Mouse (Mus musculus) limb, embryonic 11.5 days (tissue): ENCODE measurements around the gene Nos1. TPM values are rescaled to one million over a fixed set of nuclear protein-coding genes. Genes with fewer than 3 reads are reported as not detected.

Experiments
- ATAC-seq: fragments of 200-750 bp; cut with Nextera tagmentation; 2 replicates; pipeline ENCODE4 v1.8.0; 2017; ENCODE audit warnings: low read depth; ENCODE audit not compliant: insufficient number of reproducible peaks, low FRiP score, low TSS enrichment
- DNase-seq: peaks from one replicate; pipeline ENCODE4 v3.0.0-alpha.2; 2015; ENCODE audit warnings: low spot score
- H3K27ac ChIP-seq: fragments of 300-500 bp; sonication (generic); replicated peaks from 2 replicates; pipeline ENCODE4 v1.5.1; 2014; ENCODE audit warnings: low read depth, mild to moderate bottlenecking, low read length
- H3K27me3 ChIP-seq: fragments of 300-500 bp; sonication (generic); 2 replicates; pipeline ENCODE4 v1.6.1; 2014; ENCODE audit warnings: mild to moderate bottlenecking, low read length, mixed read lengths; ENCODE audit not compliant: control insufficient read depth, insufficient read depth
- H3K36me3 ChIP-seq: fragments of 300-500 bp; sonication (generic); 2 replicates; pipeline ENCODE4 v1.6.1; 2014; ENCODE audit warnings: mild to moderate bottlenecking, low read length, moderate library complexity, mixed read lengths; ENCODE audit not compliant: control insufficient read depth, insufficient read depth
- H3K4me1 ChIP-seq: fragments of 300-500 bp; sonication (generic); 2 replicates; pipeline ENCODE4 v1.6.1; 2014; ENCODE audit warnings: low read length, mixed read lengths; ENCODE audit not compliant: control insufficient read depth, insufficient read depth
- H3K4me2 ChIP-seq: fragments of 300-500 bp; sonication (generic); 2 replicates; pipeline ENCODE4 v1.6.1; 2014; ENCODE audit warnings: low read depth, mild to moderate bottlenecking, moderate library complexity; ENCODE audit not compliant: severe bottlenecking
- H3K4me3 ChIP-seq: fragments of 300-500 bp; sonication (generic); 2 replicates; pipeline ENCODE4 v1.5.1; 2014; ENCODE audit warnings: low read depth, low read length
- H3K9ac ChIP-seq: fragments of 300-500 bp; sonication (generic); 2 replicates; pipeline ENCODE4 v1.6.1; 2014; ENCODE audit warnings: mild to moderate bottlenecking, low read length
- H3K9me3 ChIP-seq: fragments of 300-500 bp; sonication (generic); 2 replicates; pipeline ENCODE4 v1.6.1; 2016; ENCODE audit warnings: low read length; ENCODE audit not compliant: control insufficient read depth
- WGBS: fragments of 180-500 bp; shearing (Covaris S2); extraction: QIAGEN DNeasy Blood & Tissue Kit; methylation state at CpG from one replicate; pipeline ENCODE4 v1.1.7; 2014; 5-methylcytosine and 5-hydroxymethylcytosine counted together
- polyA plus RNA-seq: library from polyadenylated mRNA; unstranded; fragments of >200 nt; fragmentation: Nextera tagmentation; extraction: Ambion mirVana; gene quantifications from 2 replicates; pipeline ENCODE4 v1.2.1, GENCODE M21; 2014

Nos1 gene
- polyA plus RNA-seq, 1 experiment from 2014 or later = 0.12 TPM

GRCm38 (mm10) chr5:117989773-117990172 lies 208.9 kb downstream of the Nos1 start:
- Histone ChIP-seq H3K9ac (no peak overlapping the region), H3K4me3 (no peak overlapping the region), H3K27me3 (no peaks in the 10 kb centered on the region), H3K36me3 (peaks cover 26% of the 10 kb centered on the region), H3K27ac (no peak overlapping the region), H3K4me1 (no peaks in the 10 kb centered on the region), H3K4me2 (no peak overlapping the region), H3K9me3 (no peaks in the 10 kb centered on the region)
- ATAC-seq = no peak
- no peak for DNase-seq
- 90% methylated on average over 6 of the region's 6 CpGs for WGBS

- no peaks in the 10 kb centered on the region for H3K27me3 ChIP-seq
- H3K4me2 ChIP-seq = no peak overlapping the region
- no peaks in the 10 kb centered on the region for H3K9me3 ChIP-seq
- no peak overlapping the region for H3K27ac ChIP-seq
- H3K9ac ChIP-seq = no peak overlapping the region
- no peaks in the 10 kb centered on the region for H3K4me1 ChIP-seq
- ATAC-seq (no peak), DNase-seq (no peak)
- 92% methylated on average over 3 of the region's 3 CpGs for WGBS
- peaks cover 33% of the 10 kb centered on the region for H3K36me3 ChIP-seq
- no peak overlapping the region for H3K4me3 ChIP-seq
Measured at GRCm38 (mm10) chr5:117990957-117991356, 210.1 kb downstream of the Nos1 start.

- no peak overlapping the region for H3K27ac ChIP-seq
- no peaks in the 10 kb centered on the region for H3K27me3 ChIP-seq
- DNase-seq = no peak
- no peak for ATAC-seq
- H3K9ac ChIP-seq = no peak overlapping the region
- H3K4me3 ChIP-seq = no peak overlapping the region
- peaks cover 37% of the 10 kb centered on the region for H3K36me3 ChIP-seq
- H3K4me1 ChIP-seq = no peaks in the 10 kb centered on the region
- WGBS = 97% methylated on average over 6 of the region's 6 CpGs
- no peak overlapping the region for H3K4me2 ChIP-seq
- no peaks in the 10 kb centered on the region for H3K9me3 ChIP-seq
Measured at GRCm38 (mm10) chr5:117993550-117993949, 212.7 kb downstream of the Nos1 start.

- Histone ChIP-seq H3K9ac (no peak overlapping the region), H3K27ac (no peak overlapping the region), H3K4me3 (no peak overlapping the region), H3K4me1 (no peaks in the 10 kb centered on the region), H3K4me2 (no peak overlapping the region), H3K36me3 (peaks cover 37% of the 10 kb centered on the region), H3K27me3 (no peaks in the 10 kb centered on the region), H3K9me3 (no peaks in the 10 kb centered on the region)
- DNase-seq (no peak), ATAC-seq (no peak)
- 92% methylated on average over 8 of the region's 8 CpGs for WGBS
Measured at GRCm38 (mm10) chr5:117995372-117995901, 214.6 kb downstream of the Nos1 start.

DNA sequence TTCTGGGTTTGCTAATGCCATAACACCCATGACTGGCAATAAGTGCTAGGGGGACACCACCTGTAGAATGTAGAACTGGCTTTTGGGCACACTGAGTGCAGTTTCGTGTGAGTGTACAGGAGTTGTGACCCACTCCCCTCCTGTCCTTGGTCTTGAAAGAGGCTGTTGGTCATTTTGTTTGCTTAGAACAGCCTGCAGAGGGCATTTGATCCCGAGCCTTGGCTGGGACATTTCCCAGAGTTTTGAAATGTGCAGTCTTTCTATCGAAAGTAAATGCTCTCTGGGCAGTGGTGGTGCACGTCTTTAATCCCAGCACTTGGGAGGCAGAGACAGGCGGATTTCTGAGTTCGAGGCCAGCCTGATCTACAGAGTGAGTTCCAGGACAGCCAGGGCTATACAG lies 215.1 kb downstream of the Nos1 start:
- ATAC-seq (no peak), DNase-seq (no peak)
- Histone ChIP-seq H3K4me3 (no peak overlapping the region), H3K27ac (no peak overlapping the region), H3K9me3 (no peaks in the 10 kb centered on the region), H3K36me3 (peaks cover 35% of the 10 kb centered on the region), H3K4me1 (no peaks in the 10 kb centered on the region), H3K4me2 (no peak overlapping the region), H3K27me3 (no peaks in the 10 kb centered on the region), H3K9ac (no peak overlapping the region)
- WGBS = 86% methylated on average over 6 of the region's 6 CpGs

- Histone ChIP-seq H3K27ac (no peak overlapping the region), H3K36me3 (peaks cover 32% of the 10 kb centered on the region), H3K9ac (no peak overlapping the region), H3K27me3 (no peaks in the 10 kb centered on the region), H3K4me2 (no peak overlapping the region), H3K4me3 (no peak overlapping the region), H3K9me3 (no peaks in the 10 kb centered on the region), H3K4me1 (no peaks in the 10 kb centered on the region)
- DNase-seq = no peak
- WGBS = 93% methylated on average over 6 of the region's 6 CpGs
- no peak for ATAC-seq
Measured at GRCm38 (mm10) chr5:117996581-117996980, 215.7 kb downstream of the Nos1 start.

GRCm38 (mm10) chr5:117997434-117997970 lies 216.7 kb downstream of the Nos1 start:
- H3K4me2 ChIP-seq = no peak overlapping the region
- DNase-seq = no peak
- H3K36me3 ChIP-seq = peaks cover 32% of the 10 kb centered on the region
- H3K27me3 ChIP-seq = no peaks in the 10 kb centered on the region
- no peaks in the 10 kb centered on the region for H3K9me3 ChIP-seq
- H3K27ac ChIP-seq = no peak overlapping the region
- ATAC-seq = no peak
- H3K4me1 ChIP-seq = no peaks in the 10 kb centered on the region
- H3K4me3 ChIP-seq = no peak overlapping the region
- 89% methylated on average over 10 of the region's 10 CpGs for WGBS
- no peak overlapping the region for H3K9ac ChIP-seq

GRCm38 (mm10) chr5:117999061-117999460 lies 218.2 kb downstream of the Nos1 start:
- Histone ChIP-seq H3K36me3 (peaks cover 35% of the 10 kb centered on the region), H3K4me1 (no peaks in the 10 kb centered on the region), H3K4me3 (no peak overlapping the region), H3K4me2 (no peak overlapping the region), H3K9ac (no peak overlapping the region), H3K27ac (no peak overlapping the region), H3K27me3 (no peaks in the 10 kb centered on the region), H3K9me3 (no peaks in the 10 kb centered on the region)
- WGBS = 88% methylated on average over 7 of the region's 7 CpGs
- DNase-seq (no peak), ATAC-seq (no peak)

- Histone ChIP-seq H3K4me3 (no peak overlapping the region), H3K9ac (no peak overlapping the region), H3K4me1 (no peaks in the 10 kb centered on the region), H3K4me2 (no peak overlapping the region), H3K27ac (no peak overlapping the region), H3K27me3 (no peaks in the 10 kb centered on the region), H3K36me3 (peaks cover 30% of the 10 kb centered on the region), H3K9me3 (no peaks in the 10 kb centered on the region)
- DNase-seq = no peak
- no peak for ATAC-seq
- 89% methylated on average over 11 of the region's 11 CpGs for WGBS
Measured at GRCm38 (mm10) chr5:117999584-117999983, 218.8 kb downstream of the Nos1 start.
